Mouse (Mus musculus) megakaryocyte, embryonic 14.5 days (primary cell): ENCODE measurements around the gene Eif4a3. TPM values are rescaled to one million over a fixed set of nuclear protein-coding genes. Genes with fewer than 3 reads are reported as not detected.

Experiments
- H3K27me3 ChIP-seq: replicated peaks from 2 replicates; pipeline ENCODE3; 2012; ENCODE audit warnings: inconsistent platforms
- H3K36me3 ChIP-seq: replicated peaks from 2 replicates; pipeline ENCODE3; 2012; ENCODE audit warnings: low read length, inconsistent platforms, mixed read lengths
- H3K4me1 ChIP-seq: 2 replicates; pipeline ENCODE4 v1.6.1; 2012; ENCODE audit warnings: inconsistent platforms
- H3K4me3 ChIP-seq: replicated peaks from 2 replicates; pipeline ENCODE3; 2012; ENCODE audit warnings: moderate library complexity, mild to moderate bottlenecking, inconsistent platforms
- H3K9me3 ChIP-seq: 2 replicates; pipeline ENCODE4 v1.6.1; 2012; ENCODE audit warnings: inconsistent platforms
- FLI1 ChIP-seq: IDR thresholded peaks from 2 replicates; pipeline ENCODE4 v1.6.1; 2012; ENCODE audit warnings: low read length, inconsistent platforms, mixed read lengths
- GATA1 ChIP-seq: IDR thresholded peaks from 3 replicates; pipeline ENCODE4 v1.6.1; 2012; ENCODE audit warnings: mixed read lengths, low read length, inconsistent platforms, borderline replicate concordance
- polyA plus RNA-seq: library from polyadenylated mRNA; stranded (reverse); fragments of >175 nt; gene quantifications from 2 replicates; pipeline ENCODE4 v1.2.3, GENCODE M21; 2012; ENCODE audit warnings: low replicate concordance; ENCODE audit not compliant: insufficient read depth

Gene Eif4a3
- polyA plus RNA-seq, 1 experiment, result 111 TPM

DNA sequence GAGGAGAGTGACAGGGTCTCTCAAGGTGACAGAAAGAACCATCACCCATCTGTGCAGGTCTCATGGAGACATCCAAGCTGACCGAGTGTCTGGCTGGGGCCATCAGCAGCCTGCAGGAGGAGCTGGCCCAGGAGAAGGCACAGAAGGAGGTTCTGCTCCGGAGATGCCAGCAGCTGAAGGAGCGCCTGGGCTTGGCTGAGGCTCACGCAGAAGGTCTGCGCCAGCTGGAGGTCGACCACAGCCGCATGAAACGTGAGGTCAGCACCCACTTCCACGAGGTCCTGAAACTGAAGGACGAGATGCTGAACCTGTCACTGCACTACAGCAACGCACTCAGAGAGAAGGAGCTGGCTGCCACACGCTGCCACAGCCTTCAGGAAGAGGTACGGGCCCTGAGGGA lies 22.6 kb upstream of the Eif4a3 start:
- no peak for TF ChIP-seq FLI1
- no peak for TF ChIP-seq GATA1
- H3K27me3 ChIP-seq, result peaks cover 73% of the 10 kb centered on the region

DNA sequence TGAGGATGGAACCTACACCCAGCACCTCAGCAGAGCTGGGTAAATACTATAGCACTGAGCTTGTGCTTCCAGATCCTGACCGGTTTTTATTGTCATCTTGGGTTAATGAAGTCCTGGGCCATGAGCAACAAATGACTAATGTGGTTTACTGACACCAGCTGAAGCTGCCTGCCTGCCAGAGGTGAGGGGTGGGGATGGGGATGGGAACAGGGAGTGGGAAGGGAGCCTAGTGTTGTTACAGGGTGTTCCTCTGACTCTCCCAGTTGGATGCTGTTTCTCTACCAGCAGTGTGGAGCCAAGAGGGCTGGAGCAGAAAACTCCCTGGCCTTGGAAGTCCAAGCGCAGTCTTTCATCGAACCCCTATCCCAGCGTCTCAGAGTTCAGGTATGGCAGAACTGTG lies 16.8 kb upstream of the Eif4a3 start:
- H3K4me3 ChIP-seq, result no peak overlapping the region
- no peak for TF ChIP-seq GATA1
- no peak for TF ChIP-seq FLI1
- H3K9me3 ChIP-seq, result no peaks in the 10 kb centered on the region
- H3K36me3 ChIP-seq, result no peaks in the 10 kb centered on the region
- no peaks in the 10 kb centered on the region for H3K4me1 ChIP-seq
- H3K27me3 ChIP-seq, result peaks cover 53% of the 10 kb centered on the region

More for the DNA sequence above, 22.6 kb upstream of the Eif4a3 start:
- Histone ChIP-seq H3K9me3 (peaks cover 13% of the 10 kb centered on the region), H3K4me1 (0 out of 2 replicates have a peak, but pooled peaks cover 5% of the 10 kb centered on the region), H3K4me3 (no peak overlapping the region), H3K36me3 (no peaks in the 10 kb centered on the region)

GRCm38 (mm10) chr11:119314252-119314936 lies 14.5 kb upstream of the Eif4a3 start:
- Histone ChIP-seq H3K36me3 (no peaks in the 10 kb centered on the region), H3K27me3 (peaks cover 63% of the 10 kb centered on the region), H3K4me1 (no peaks in the 10 kb centered on the region; the same call in 1 of the 2 replicates), H3K9me3 (no peaks in the 10 kb centered on the region), H3K4me3 (no peak overlapping the region)
- no peak for TF ChIP-seq FLI1
- TF ChIP-seq GATA1, result no peak

DNA sequence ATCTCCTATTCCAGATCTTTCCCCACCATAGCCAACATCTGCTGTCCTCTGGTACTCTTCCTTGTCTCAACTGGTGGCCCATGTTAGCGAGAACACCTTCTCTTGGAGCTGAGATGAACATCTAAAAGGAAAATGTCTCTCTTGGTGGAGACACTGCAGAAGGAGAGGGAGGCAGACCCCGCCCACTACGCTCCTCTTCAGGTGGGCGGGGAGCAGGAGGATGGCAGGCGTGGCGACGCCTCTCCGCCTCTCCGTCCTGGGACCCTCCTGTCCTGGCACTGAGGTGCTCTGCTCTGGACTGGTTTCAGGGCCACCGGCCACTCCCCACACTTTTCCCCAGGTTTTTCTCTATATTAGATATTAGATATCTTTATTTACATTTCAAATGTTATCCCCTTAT lies 10.7 kb upstream of the Eif4a3 start:
- H3K9me3 ChIP-seq, result no peaks in the 10 kb centered on the region
- peaks cover 7% of the 10 kb centered on the region; the same call in 1 of the 2 replicates for H3K4me1 ChIP-seq
- no peak overlapping the region for H3K4me3 ChIP-seq
- no peaks in the 10 kb centered on the region for H3K36me3 ChIP-seq
- TF ChIP-seq FLI1 (no peak), GATA1 (no peak)
- peaks cover 64% of the 10 kb centered on the region for H3K27me3 ChIP-seq

GRCm38 (mm10) chr11:119307916-119308315 lies 8.0 kb upstream of the Eif4a3 start:
- H3K4me3 ChIP-seq, result no peak overlapping the region
- peaks cover 66% of the 10 kb centered on the region for H3K27me3 ChIP-seq
- no peaks in the 10 kb centered on the region for H3K36me3 ChIP-seq
- H3K9me3 ChIP-seq, result no peaks in the 10 kb centered on the region
- TF ChIP-seq FLI1 (no peak), GATA1 (no peak)
- H3K4me1 ChIP-seq, result peaks cover 12% of the 10 kb centered on the region; the same call in 1 of the 2 replicates

DNA sequence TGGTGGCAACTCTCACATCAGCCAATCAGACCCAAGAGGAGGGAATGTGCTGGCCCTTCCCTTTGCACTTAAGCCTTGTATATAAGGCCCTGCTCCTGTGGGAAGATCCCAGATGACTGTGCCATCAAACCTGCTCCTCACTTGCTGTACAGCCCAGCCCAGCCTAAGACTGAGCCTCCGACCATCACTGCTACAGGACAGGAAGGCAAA lies 7.7 kb upstream of the Eif4a3 start, which contains the start of gene Card14:
TSS of gene Card14 (plus strand) at position 111 of the 210 bp plus-strand sequence.
- Histone ChIP-seq H3K27me3 (peaks cover 70% of the 10 kb centered on the region), H3K36me3 (no peaks in the 10 kb centered on the region), H3K4me3 (no peak within 1 kb of the TSS), H3K4me1 (peaks cover 12% of the 10 kb centered on the region; the same call in 1 of the 2 replicates), H3K9me3 (no peaks in the 10 kb centered on the region)
- TF ChIP-seq GATA1, result no peak
- no peak for TF ChIP-seq FLI1

DNA sequence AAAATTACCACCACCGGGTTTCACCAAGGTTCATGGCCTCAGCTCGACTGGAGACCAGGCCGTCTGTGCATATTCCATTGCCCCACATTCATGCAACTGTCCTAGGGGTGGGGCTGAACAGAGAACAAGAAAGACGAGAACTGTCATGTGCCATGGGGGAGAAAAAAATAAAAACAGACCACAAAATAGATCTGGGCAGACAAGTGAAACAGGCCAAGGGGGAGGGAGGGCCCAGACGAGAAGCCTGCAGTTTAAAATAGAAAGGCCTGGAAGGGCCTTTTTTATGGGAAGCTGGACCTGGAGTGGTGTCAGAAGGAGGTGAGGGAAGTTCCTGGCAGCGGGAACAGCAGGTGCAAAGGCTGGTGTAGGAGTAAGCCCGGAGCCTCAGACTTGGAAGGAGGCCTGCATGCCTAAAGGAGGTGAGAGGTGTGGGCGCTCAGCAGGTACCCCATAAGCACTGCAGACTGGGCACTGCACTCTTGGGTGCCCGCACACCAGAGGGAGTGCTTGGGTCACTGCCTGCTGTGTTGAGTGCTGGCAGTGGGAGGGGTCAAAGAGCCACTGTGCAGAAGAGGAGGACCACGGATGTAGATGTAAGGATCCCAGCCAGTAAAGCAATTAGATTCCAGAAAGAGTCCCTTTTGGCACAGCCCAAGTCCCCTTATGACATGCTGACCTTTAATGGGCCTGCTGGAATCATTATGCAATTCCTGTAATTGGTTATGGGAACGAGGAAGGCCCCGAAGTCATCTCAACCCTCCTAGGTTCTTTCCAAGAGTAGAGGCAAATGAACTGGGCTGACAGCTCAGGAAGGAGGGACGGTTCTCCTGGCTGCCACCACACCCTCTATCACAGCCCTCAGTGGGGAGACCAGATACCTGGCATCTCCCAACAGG lies 7.1 kb upstream of the Eif4a3 start:
- no peaks in the 10 kb centered on the region for H3K9me3 ChIP-seq
- TF ChIP-seq GATA1 (no peak), FLI1 (no peak)
- H3K36me3 ChIP-seq, result no peaks in the 10 kb centered on the region
- peaks cover 12% of the 10 kb centered on the region; the same call in 1 of the 2 replicates for H3K4me1 ChIP-seq
- peaks cover 69% of the 10 kb centered on the region for H3K27me3 ChIP-seq
- no peak overlapping the region for H3K4me3 ChIP-seq

DNA sequence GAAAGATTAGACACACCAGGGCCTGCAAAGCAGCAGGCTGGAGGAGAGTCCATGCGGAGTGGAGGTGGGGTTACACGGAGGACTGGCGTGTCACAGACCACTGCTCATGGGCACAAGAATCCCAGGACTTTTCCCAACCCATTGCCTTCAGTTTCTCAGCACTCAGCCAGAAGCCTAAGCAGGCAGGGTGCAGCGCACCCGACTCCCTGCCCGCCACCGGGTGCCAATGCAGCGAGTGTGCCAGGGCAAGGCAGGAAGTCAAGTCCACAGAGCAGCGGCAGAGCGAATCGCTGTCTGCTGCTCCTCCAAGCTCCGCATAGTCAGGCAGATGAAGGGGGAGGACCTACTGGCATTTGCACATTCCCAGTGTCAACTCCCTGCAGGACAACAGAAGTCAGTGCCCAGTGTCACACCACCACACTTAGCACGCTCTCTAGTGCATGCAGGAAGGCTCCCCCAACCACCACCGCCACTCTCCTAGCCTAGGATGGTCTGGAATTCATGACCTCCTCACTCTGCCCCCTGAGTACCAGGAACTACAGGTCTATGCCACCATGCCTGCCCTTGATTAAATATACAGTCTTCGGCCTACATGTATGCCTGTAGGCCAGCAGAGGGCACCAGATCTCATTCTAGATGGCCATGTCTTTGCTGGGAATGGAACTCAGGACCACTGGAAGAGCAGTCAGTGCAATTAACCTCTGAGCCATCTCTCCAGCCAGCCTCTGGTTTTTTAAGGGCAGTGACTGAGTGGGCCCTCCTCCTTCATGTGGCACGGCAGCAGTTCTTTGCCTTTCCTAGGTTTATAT lies 5.2 kb upstream of the Eif4a3 start:
- Histone ChIP-seq H3K27me3 (peaks cover 68% of the 10 kb centered on the region), H3K4me1 (peaks cover 18% of the 10 kb centered on the region), H3K36me3 (no peaks in the 10 kb centered on the region), H3K4me3 (no peak overlapping the region), H3K9me3 (no peaks in the 10 kb centered on the region)
- no peak for TF ChIP-seq GATA1
- TF ChIP-seq FLI1, result no peak

DNA sequence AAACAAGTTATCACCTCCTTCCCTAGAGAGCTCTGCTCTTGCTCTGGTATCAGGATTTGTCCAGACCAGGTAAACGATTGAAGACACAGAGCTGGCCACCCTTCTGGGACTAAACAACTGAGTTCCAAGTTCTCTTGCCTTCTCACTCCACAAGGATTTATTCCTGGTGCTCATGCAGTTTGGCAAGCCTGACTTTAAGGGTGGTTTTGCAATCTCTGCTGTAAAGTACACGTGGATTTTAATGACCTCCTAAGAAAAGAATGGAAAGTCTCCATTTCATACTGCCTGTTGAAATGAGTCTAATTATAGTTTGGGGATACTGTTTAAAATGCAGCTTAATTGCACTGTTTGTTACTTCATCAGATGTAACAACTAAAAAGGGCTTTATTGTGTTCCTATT lies 1.1 kb upstream of the Eif4a3 start:
- TF ChIP-seq GATA1 (no peak), FLI1 (no peak)
- Histone ChIP-seq H3K36me3 (peaks cover 22% of the 10 kb centered on the region), H3K9me3 (no peaks in the 10 kb centered on the region), H3K27me3 (peaks cover 37% of the 10 kb centered on the region), H3K4me3 (no peak overlapping the region), H3K4me1 (peaks cover 26% of the 10 kb centered on the region)
